15 mouse cellular contexts compared by ENCODE assay signal in genomic region chr5:125888840-125889239, GRCm38 (mm10).
"Had no signal": no experiment of that assay in that cellular context is flagged by ENCODE, and none has a peak within 500 bp of the region (broad histone marks: within the 10 kb centered on the region; RNA-seq: fewer than 3 reads in every experiment).

No protein-coding gene starts in this region.

- DNase-seq: gastrocnemius, postnatal 14 days; gastrocnemius, postnatal 36 days; heart, adult 2 months; heart, postnatal 14 days; heart, postnatal 36 days; kidney, adult 11 months; kidney, adult 2 months; kidney, adult 9 months; kidney, postnatal 14 days; kidney, postnatal 36 days; layer of hippocampus, adult 9-11 months; layer of hippocampus, postnatal 36 days; left cerebral cortex, postnatal 4 days; liver; liver, embryonic 13.5 days had no signal
